Mouse (Mus musculus) CH12.LX (cell line): ENCODE measurements at regions not wholly inside any gene's neighbourhood (a gene's known extent, or its start where the extent isn't known, plus 50 kb on each side); places are given as distances from the start of the nearest gene placed in this dataset.

Source experiments
- CTCF ChIP-seq, 2 experiments: IDR thresholded peaks in 1 of 2; conservative IDR thresholded peaks in 1 of 2; 2 replicates each; pipeline ENCODE4 v1.5.1; 2011 to 2012; ENCODE audit warnings: low read depth in 2 of 2, low read length in 2 of 2, improper control_type of control experiment in 1 of 2, inconsistent platforms in 1 of 2, mild to moderate bottlenecking in 1 of 2, moderate library complexity in 1 of 2
- ELF1 ChIP-seq: IDR thresholded peaks from 2 replicates; pipeline ENCODE4 v1.6.1; 2014; ENCODE audit warnings: low read depth, mild to moderate bottlenecking, inconsistent platforms, low read length, improper control_type of control experiment

DNA sequence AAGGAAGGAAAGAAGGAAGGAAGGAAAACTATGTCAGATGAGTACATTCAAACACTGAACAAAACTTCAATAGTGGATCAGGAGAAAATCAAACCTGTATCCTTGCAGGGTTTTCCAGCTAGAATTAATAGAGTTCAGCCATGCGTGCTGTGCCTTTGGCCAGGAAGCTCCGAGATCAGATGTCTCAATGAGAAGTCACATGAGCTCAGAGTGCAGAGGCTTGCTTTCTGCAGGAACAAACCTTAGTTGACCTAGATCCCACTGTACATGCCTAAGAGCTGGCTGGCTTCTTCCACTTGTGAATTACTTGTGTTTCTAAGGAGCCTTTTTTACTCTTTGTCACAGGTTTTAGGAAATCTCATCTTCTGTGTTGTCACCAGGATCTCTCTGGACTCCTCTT lies 378.7 kb downstream of the Lpin1 start:
- TF ChIP-seq ELF1 (no peak), CTCF (conservative IDR thresholded peaks at IDR 0.05 in 1 of 2, IDR thresholded peaks at IDR 0.05 in 1 of 2; ENCODE audit: low read depth in 2 of 2, low read length in 2 of 2) (no peak)
